Mouse (Mus musculus): Measurements from ENCODE around the gene Troap. TPM values are rescaled to one million over a fixed set of nuclear protein-coding genes. Genes with fewer than 3 reads are reported as not detected.
"Not testable (repeated sequence)": the region's sequence is repeated elsewhere in the genome, so short reads cannot be mapped to it uniquely, and the experiment has no call there.

The Troap gene
- polyA plus RNA-seq, 1 experiment, result 15.2 TPM

- H3K4me3 ChIP-seq (ENCODE audit: control insufficient read depth, low read depth, low read length), result peak overlapping the region; percentile 46
- H3K27me3 ChIP-seq (ENCODE audit: control insufficient read depth, insufficient read depth, low read length), result no peaks in the 10 kb centered on the region; the same call in none of the 2 replicates
- H3K27ac ChIP-seq (ENCODE audit: control insufficient read depth, insufficient read depth, low read depth, low read length), result no peak overlapping the region
- TF ChIP-seq CTCF (IDR thresholded peaks at IDR 0.05; ENCODE audit: control insufficient read depth, insufficient read depth, insufficient replicate concordance, low read depth, low read length) (no peak), POLR2A (IDR thresholded peaks at IDR 0.05; ENCODE audit: control insufficient read depth, low read depth, low read length) (no peak)
- peaks cover 18% of the 10 kb centered on the region for H3K4me1 ChIP-seq (ENCODE audit: control insufficient read depth, insufficient read depth, low read length)
- H3K36me3 ChIP-seq (ENCODE audit: control insufficient read depth, insufficient read depth, low read length), result no peaks in the 10 kb centered on the region
Measured at GRCm38 (mm10) chr15:99055511-99055961, 18.8 kb upstream of the Troap start.

- Histone ChIP-seq H3K27me3 (ENCODE audit: control insufficient read depth, insufficient read depth, low read length) (no peaks in the 10 kb centered on the region; the same call in none of the 2 replicates), H3K4me1 (ENCODE audit: control insufficient read depth, insufficient read depth, low read length) (peaks cover 18% of the 10 kb centered on the region), H3K4me3 (ENCODE audit: control insufficient read depth, low read depth, low read length) (peak overlapping the region; percentile 46), H3K27ac (ENCODE audit: control insufficient read depth, insufficient read depth, low read depth, low read length) (no peak overlapping the region), H3K36me3 (ENCODE audit: control insufficient read depth, insufficient read depth, low read length) (no peaks in the 10 kb centered on the region)
- TF ChIP-seq POLR2A (IDR thresholded peaks at IDR 0.05; ENCODE audit: control insufficient read depth, low read depth, low read length), result no peak
- TF ChIP-seq CTCF (IDR thresholded peaks at IDR 0.05; ENCODE audit: control insufficient read depth, insufficient read depth, insufficient replicate concordance, low read depth, low read length), result peak; percentile 91
Measured at GRCm38 (mm10) chr15:99056332-99056731, 18.0 kb upstream of the Troap start.

- TF ChIP-seq POLR2A (IDR thresholded peaks at IDR 0.05; ENCODE audit: control insufficient read depth, low read depth, low read length), result no peak
- TF ChIP-seq CTCF (IDR thresholded peaks at IDR 0.05; ENCODE audit: control insufficient read depth, insufficient read depth, insufficient replicate concordance, low read depth, low read length), result no peak
- H3K27ac ChIP-seq (ENCODE audit: control insufficient read depth, insufficient read depth, low read depth, low read length), result no peak overlapping the region
- H3K27me3 ChIP-seq (ENCODE audit: control insufficient read depth, insufficient read depth, low read length), result no peaks in the 10 kb centered on the region
- no peak overlapping the region for H3K4me3 ChIP-seq (ENCODE audit: control insufficient read depth, low read depth, low read length)
- H3K36me3 ChIP-seq (ENCODE audit: control insufficient read depth, insufficient read depth, low read length), result no peaks in the 10 kb centered on the region
- H3K4me1 ChIP-seq (ENCODE audit: control insufficient read depth, insufficient read depth, low read length), result no peaks in the 10 kb centered on the region
Measured at GRCm38 (mm10) chr15:99065557-99066165, 8.7 kb upstream of the Troap start.

GRCm38 (mm10) chr15:99071988-99072387 lies 2.4 kb upstream of the Troap start:
- no peaks in the 10 kb centered on the region for H3K27me3 ChIP-seq (ENCODE audit: control insufficient read depth, insufficient read depth, low read length)
- H3K36me3 ChIP-seq (ENCODE audit: control insufficient read depth, insufficient read depth, low read length), result no peaks in the 10 kb centered on the region
- H3K4me1 ChIP-seq (ENCODE audit: control insufficient read depth, insufficient read depth, low read length), result peaks cover 7% of the 10 kb centered on the region
- TF ChIP-seq CTCF (IDR thresholded peaks at IDR 0.05; ENCODE audit: control insufficient read depth, insufficient read depth, insufficient replicate concordance, low read depth, low read length) (no peak), POLR2A (IDR thresholded peaks at IDR 0.05; ENCODE audit: control insufficient read depth, low read depth, low read length) (no peak)
- H3K27ac ChIP-seq (ENCODE audit: control insufficient read depth, insufficient read depth, low read depth, low read length), result no peak overlapping the region
- no peak overlapping the region for H3K4me3 ChIP-seq (ENCODE audit: control insufficient read depth, low read depth, low read length)

- TF ChIP-seq CTCF (IDR thresholded peaks at IDR 0.05; ENCODE audit: control insufficient read depth, insufficient read depth, insufficient replicate concordance, low read depth, low read length), result no peak
- TF ChIP-seq POLR2A (IDR thresholded peaks at IDR 0.05; ENCODE audit: control insufficient read depth, low read depth, low read length), result peak; percentile 86
- H3K27ac ChIP-seq (ENCODE audit: control insufficient read depth, insufficient read depth, low read depth, low read length), result peak overlapping the region; percentile 97
- H3K36me3 ChIP-seq (ENCODE audit: control insufficient read depth, insufficient read depth, low read length), result no peaks in the 10 kb centered on the region
Measured at GRCm38 (mm10) chr15:99074600-99075333, 392 bp downstream of the Troap start.

GRCm38 (mm10) chr15:99076011-99076410 lies 1.6 kb downstream of the Troap start:
- H3K4me1 ChIP-seq (ENCODE audit: control insufficient read depth, insufficient read depth, low read length); H3K27ac ChIP-seq (ENCODE audit: control insufficient read depth, insufficient read depth, low read depth, low read length); H3K36me3 ChIP-seq (ENCODE audit: control insufficient read depth, insufficient read depth, low read length); H3K27me3 ChIP-seq (ENCODE audit: control insufficient read depth, insufficient read depth, low read length); H3K4me3 ChIP-seq (ENCODE audit: control insufficient read depth, low read depth, low read length): not testable (repeated sequence)

More at GRCm38 (mm10) chr15:99074600-99075333, 392 bp downstream of the Troap start:
- H3K27me3 ChIP-seq (ENCODE audit: control insufficient read depth, insufficient read depth, low read length), result no peaks in the 10 kb centered on the region
- H3K4me1 ChIP-seq (ENCODE audit: control insufficient read depth, insufficient read depth, low read length), result peaks cover 7% of the 10 kb centered on the region
- H3K4me3 ChIP-seq (ENCODE audit: control insufficient read depth, low read depth, low read length), result peak overlapping the region; percentile 89

- TF ChIP-seq CTCF (IDR thresholded peaks at IDR 0.05; ENCODE audit: control insufficient read depth, insufficient read depth, insufficient replicate concordance, low read depth, low read length) (no peak), POLR2A (IDR thresholded peaks at IDR 0.05; ENCODE audit: control insufficient read depth, low read depth, low read length) (no peak)
- no peak overlapping the region for H3K4me3 ChIP-seq (ENCODE audit: control insufficient read depth, low read depth, low read length)
- H3K27me3 ChIP-seq (ENCODE audit: control insufficient read depth, insufficient read depth, low read length), result no peaks in the 10 kb centered on the region
- peaks cover 7% of the 10 kb centered on the region for H3K4me1 ChIP-seq (ENCODE audit: control insufficient read depth, insufficient read depth, low read length)
- H3K27ac ChIP-seq (ENCODE audit: control insufficient read depth, insufficient read depth, low read depth, low read length), result no peak overlapping the region
- no peaks in the 10 kb centered on the region for H3K36me3 ChIP-seq (ENCODE audit: control insufficient read depth, insufficient read depth, low read length)
Measured at GRCm38 (mm10) chr15:99078181-99078910, 4.0 kb downstream of the Troap start.

Data from testis, adult 2 months (tissue).